Comparison of ENCODE assay signal across 10 mouse cellular contexts in genomic region chr10:7068608-7069007, GRCm38 (mm10). TPM values are rescaled to one million over a fixed set of nuclear protein-coding genes. Genes with fewer than 3 reads are reported as not detected.
DNase-seq lines count a peak whose midpoint lies in the region; ATAC-seq and TF ChIP-seq lines count a peak whose summit lies in the region.
"Had no signal": no experiment of that assay in that cellular context is flagged by ENCODE, and none has a peak within 500 bp of the region (broad histone marks: within the 10 kb centered on the region; RNA-seq: fewer than 3 reads in every experiment).

No protein-coding gene starts in this region.

- WGBS in liver, adult 2 months = 62% methylated on average over 12 of the region's 12 CpGs
- 46% methylated on average over 12 of the region's 12 CpGs for WGBS in liver, embryonic 12.5 days (ENCODE audit: insufficient replicate concordance)
- 76% methylated on average over 12 of the region's 12 CpGs for WGBS in forebrain, embryonic 13.5 days
- 73% methylated on average over 12 of the region's 12 CpGs for WGBS in midbrain, embryonic 15.5 days

- H3K36me3 ChIP-seq in liver, adult 2 months (ENCODE audit: control insufficient read depth, insufficient read depth, low read length) = no peaks in the 10 kb centered on the region
- H3K36me3 ChIP-seq in liver, embryonic 12.5 days = no peaks in the 10 kb centered on the region
- H3K36me3 ChIP-seq in forebrain, embryonic 13.5 days (ENCODE audit: poor library complexity, severe bottlenecking) = no peaks in the 10 kb centered on the region
- no peaks in the 10 kb centered on the region for H3K36me3 ChIP-seq in midbrain, embryonic 15.5 days (replicated peaks)
- H3K36me3 ChIP-seq: hindbrain, embryonic 15.5 days had no signal

- TF ChIP-seq CTCF in liver, adult 2 months (IDR thresholded peaks at IDR 0.05; ENCODE audit: low read depth, low read length) = no peak

- H3K4me1 ChIP-seq in liver, adult 2 months (ENCODE audit: control insufficient read depth, insufficient read depth, low read length) = no peaks in the 10 kb centered on the region
- no peaks in the 10 kb centered on the region for H3K4me1 ChIP-seq in liver, embryonic 12.5 days
- no peaks in the 10 kb centered on the region for H3K4me1 ChIP-seq in forebrain, embryonic 13.5 days
- H3K4me1 ChIP-seq in midbrain, embryonic 15.5 days = 0 out of 2 replicates have a peak, but pooled peaks cover 9% of the 10 kb centered on the region

- ATAC-seq in liver, embryonic 12.5 days = no peak
- no peak for ATAC-seq in forebrain, embryonic 13.5 days
- ATAC-seq in midbrain, embryonic 15.5 days (replicated peaks) = no peak

- no peaks in the 10 kb centered on the region for H3K79me2 ChIP-seq in liver, adult 2 months (ENCODE audit: control insufficient read depth, insufficient read depth, low read length)

- DNase-seq in adrenal gland, postnatal 14 days = peak; percentile 39
- no peak for DNase-seq in adrenal gland, postnatal 10 days
- peak; percentile 38 for DNase-seq in liver, adult 2 months (ENCODE audit: extremely low read depth, low read depth, low spot score)
- DNase-seq in ZHBTc4 (ENCODE audit: low read depth, low spot score) = peak; percentile 76
- peak; percentile 26 for DNase-seq in retina, embryonic 14.5 days (ENCODE audit: low spot score)
- DNase-seq: adrenal gland, adult 8-10 months had no signal

- no peak overlapping the region for H3K9ac ChIP-seq in liver, adult 2 months (ENCODE audit: low read depth, low read length)
- H3K9ac ChIP-seq in liver, embryonic 12.5 days = no peak overlapping the region
- no peak overlapping the region for H3K9ac ChIP-seq in forebrain, embryonic 13.5 days
- H3K9ac ChIP-seq in midbrain, embryonic 15.5 days = no peak overlapping the region
- H3K9ac ChIP-seq: hindbrain, embryonic 15.5 days had no signal

- H3K4me3 ChIP-seq in liver, adult 2 months (ENCODE audit: insufficient read depth, low read depth, low read length) = no peak overlapping the region
- H3K4me3 ChIP-seq in liver, embryonic 12.5 days = no peak overlapping the region
- no peak overlapping the region for H3K4me3 ChIP-seq in forebrain, embryonic 13.5 days
- no peak overlapping the region for H3K4me3 ChIP-seq in midbrain, embryonic 15.5 days
- H3K4me3 ChIP-seq: hindbrain, embryonic 15.5 days had no signal

- H3K4me2 ChIP-seq in liver, embryonic 12.5 days = no peak overlapping the region
- no peak overlapping the region for H3K4me2 ChIP-seq in forebrain, embryonic 13.5 days
- H3K4me2 ChIP-seq in midbrain, embryonic 15.5 days = no peak overlapping the region
- H3K4me2 ChIP-seq: hindbrain, embryonic 15.5 days had no signal

- H3K27me3 ChIP-seq in liver, adult 2 months (ENCODE audit: control insufficient read depth, insufficient read depth, low read length) = no peaks in the 10 kb centered on the region
- no peaks in the 10 kb centered on the region for H3K27me3 ChIP-seq in liver, embryonic 12.5 days (replicated peaks)
- no peaks in the 10 kb centered on the region for H3K27me3 ChIP-seq in forebrain, embryonic 13.5 days
- no peaks in the 10 kb centered on the region for H3K27me3 ChIP-seq in midbrain, embryonic 15.5 days (replicated peaks)
- H3K27me3 ChIP-seq: hindbrain, embryonic 15.5 days had no signal

- TF ChIP-seq POLR2A in liver, adult 2 months (IDR thresholded peaks at IDR 0.05; ENCODE audit: extremely low read depth, insufficient read depth, low read length) = no peak

- H3K27ac ChIP-seq in liver, adult 2 months (replicated peaks; ENCODE audit: insufficient read depth, low read depth, low read length) = no peak overlapping the region
- no peak overlapping the region for H3K27ac ChIP-seq in liver, embryonic 12.5 days
- no peak overlapping the region for H3K27ac ChIP-seq in forebrain, embryonic 13.5 days
- no peak overlapping the region for H3K27ac ChIP-seq in midbrain, embryonic 15.5 days
- H3K27ac ChIP-seq: hindbrain, embryonic 15.5 days had no signal

- H3K9me3 ChIP-seq in liver, embryonic 12.5 days (replicated peaks) = no peaks in the 10 kb centered on the region
- no peaks in the 10 kb centered on the region for H3K9me3 ChIP-seq in forebrain, embryonic 13.5 days (replicated peaks)
- H3K9me3 ChIP-seq in midbrain, embryonic 15.5 days = no peaks in the 10 kb centered on the region
- H3K9me3 ChIP-seq: hindbrain, embryonic 15.5 days had no signal

RNA-seq across cellular contexts. Expression of gene Ipcef1, which starts 16.3 kb away (rescaled TPM):
- 0.74 and 5.1 TPM in 2 replicates for total RNA-seq in adrenal gland, postnatal 14 days (2021)
- 1 to 10 TPM; 1.3 to 1.4 TPM for total RNA-seq in adrenal gland, postnatal 10 days (2021)
- total RNA-seq in liver, adult 2 months (2014; rRNA removed) = 0.18 and 0.20 TPM in 2 replicates
- 0.04 and 0.07 TPM in 2 replicates for polyA plus RNA-seq in liver, adult 2 months (2012; rRNA removed)
- polyA plus RNA-seq in liver, embryonic 12.5 days (2016; fragmentation: Nextera tagmentation; extraction: Ambion mirVana) = 0.73 and 0.89 TPM in 2 replicates
- 0.61 and 1.1 TPM in 2 replicates for polyA plus RNA-seq in forebrain, embryonic 13.5 days (2015; fragmentation: Nextera tagmentation; extraction: Ambion mirVana)
- 0.87 and 1.3 TPM in 2 replicates for polyA plus RNA-seq in midbrain, embryonic 15.5 days (2015; fragmentation: Nextera tagmentation; extraction: Ambion mirVana)
